Mouse (Mus musculus): Measurements from ENCODE around the gene Lipc.
"Not testable (repeated sequence)": the region's sequence is repeated elsewhere in the genome, so short reads cannot be mapped to it uniquely, and the experiment has no call there.

Gene Lipc

GRCm38 (mm10) chr9:70867381-70867780 lies 84.6 kb downstream of the Lipc start:
- DNase-seq (ENCODE audit: low read depth in 1 of 2, low spot score in 2 of 2): no peak

- no peak for DNase-seq (ENCODE audit: low read depth in 1 of 2, low spot score in 2 of 2)
These were observed 88.0 kb downstream of the Lipc start for GRCm38 (mm10) chr9:70864039-70864438.

GRCm38 (mm10) chr9:70863299-70863698 lies 88.7 kb downstream of the Lipc start:
- no peak for DNase-seq (ENCODE audit: low read depth in 1 of 2, low spot score in 2 of 2)

- DNase-seq (ENCODE audit: low read depth in 1 of 2, low spot score in 2 of 2): no peak
These were observed 92.8 kb downstream of the Lipc start for GRCm38 (mm10) chr9:70859233-70859632.

DNA sequence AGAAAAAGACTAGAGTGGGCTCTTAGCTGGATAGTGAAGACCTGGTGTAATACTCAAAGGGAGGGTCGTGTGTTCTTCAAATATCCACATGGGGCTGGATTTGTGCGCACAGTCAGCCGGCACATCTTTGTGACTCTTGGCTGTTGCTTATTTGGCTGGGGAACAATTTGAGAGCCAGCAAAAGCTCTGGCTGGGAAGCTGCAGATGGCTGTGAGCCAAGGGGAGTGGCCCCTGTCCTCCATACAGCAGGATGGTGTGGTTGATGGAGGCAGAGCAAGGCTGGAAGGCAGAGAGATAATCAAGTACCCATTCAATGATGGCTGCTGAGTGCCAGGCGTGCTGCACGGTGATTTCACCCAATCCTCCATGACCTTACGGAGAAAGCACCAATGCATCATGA lies 96.2 kb downstream of the Lipc start:
- DNase-seq (ENCODE audit: low read depth in 1 of 2, low spot score in 2 of 2): no peak

DNA sequence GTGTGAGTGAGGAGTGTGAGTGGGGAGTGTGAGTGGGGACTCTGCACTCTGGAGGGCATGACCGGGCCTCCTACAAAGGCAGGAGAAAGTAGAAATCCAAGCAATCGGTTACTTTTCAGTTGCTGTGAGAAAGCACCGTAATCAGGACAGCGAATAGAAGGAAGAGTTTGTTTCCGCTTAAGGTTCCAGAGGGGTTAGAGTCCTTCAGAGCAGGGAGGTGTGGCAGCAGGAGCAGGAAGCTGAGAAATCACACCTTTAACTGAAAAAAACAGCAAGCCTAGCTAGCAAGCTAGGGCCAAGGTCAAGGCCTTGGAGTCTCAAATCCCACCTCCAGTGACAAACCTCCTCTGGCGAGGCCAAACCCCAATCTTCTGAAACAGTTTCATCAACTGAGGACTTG lies 97.1 kb downstream of the Lipc start:
- no peak for DNase-seq (ENCODE audit: low read depth in 1 of 2, low spot score in 2 of 2)

- not testable (repeated sequence) for DNase-seq (ENCODE audit: low read depth in 1 of 2, low spot score in 2 of 2)
These were observed 98.9 kb downstream of the Lipc start for GRCm38 (mm10) chr9:70853081-70853480.

DNA sequence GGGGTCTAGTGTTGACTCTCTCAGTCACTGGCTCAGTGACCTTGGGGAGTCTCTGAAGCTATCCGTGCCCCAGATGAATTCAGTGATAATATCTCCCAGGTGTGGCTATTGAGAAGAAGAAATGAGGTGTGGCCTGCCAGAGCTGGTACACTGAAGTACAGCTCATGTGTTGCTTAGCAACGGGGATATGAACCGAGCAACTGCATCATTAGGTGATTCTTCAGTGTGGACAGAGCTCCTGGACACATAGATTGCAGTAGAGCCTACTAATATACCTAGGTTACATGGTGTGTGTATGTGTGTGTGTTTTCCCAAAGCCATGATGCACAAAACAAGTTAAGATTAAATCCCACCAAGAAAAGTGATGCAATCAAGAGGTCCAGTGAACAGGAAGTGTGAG lies 100.5 kb downstream of the Lipc start:
- DNase-seq (ENCODE audit: low read depth in 1 of 2, low spot score in 2 of 2): no peak

GRCm38 (mm10) chr9:70848135-70848770 lies 103.8 kb downstream of the Lipc start:
- no peak for DNase-seq (ENCODE audit: low read depth in 1 of 2, low spot score in 2 of 2)

GRCm38 (mm10) chr9:70847627-70848051 lies 104.4 kb downstream of the Lipc start:
- no peak for DNase-seq (ENCODE audit: low read depth in 1 of 2, low spot score in 2 of 2)

DNA sequence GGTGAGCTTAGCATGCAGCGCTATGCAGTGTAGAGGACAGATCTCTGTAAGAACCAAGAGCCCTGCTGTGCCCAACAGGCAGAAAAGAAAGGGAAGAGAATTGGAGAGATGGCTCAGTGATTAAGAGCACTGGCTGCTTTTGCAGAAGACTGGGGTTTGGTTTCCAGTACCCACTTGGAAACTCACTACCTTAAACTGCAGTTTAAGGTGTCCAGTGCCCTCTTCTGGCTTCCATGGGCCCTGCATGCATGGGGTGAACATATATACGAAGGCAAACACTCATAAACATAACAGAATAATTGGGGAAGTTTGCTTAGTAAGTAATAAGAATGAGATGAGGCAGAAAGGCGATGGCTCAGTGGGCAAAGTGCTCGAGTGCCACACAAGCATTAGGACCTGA lies 108.8 kb downstream of the Lipc start:
- DNase-seq (ENCODE audit: low read depth in 1 of 2, low spot score in 2 of 2): no peak

GRCm38 (mm10) chr9:70842300-70842941 lies 109.6 kb downstream of the Lipc start:
- peak in 1 of 2 experiments; percentile 40 for DNase-seq (ENCODE audit: low read depth in 1 of 2, low spot score in 2 of 2)

DNA sequence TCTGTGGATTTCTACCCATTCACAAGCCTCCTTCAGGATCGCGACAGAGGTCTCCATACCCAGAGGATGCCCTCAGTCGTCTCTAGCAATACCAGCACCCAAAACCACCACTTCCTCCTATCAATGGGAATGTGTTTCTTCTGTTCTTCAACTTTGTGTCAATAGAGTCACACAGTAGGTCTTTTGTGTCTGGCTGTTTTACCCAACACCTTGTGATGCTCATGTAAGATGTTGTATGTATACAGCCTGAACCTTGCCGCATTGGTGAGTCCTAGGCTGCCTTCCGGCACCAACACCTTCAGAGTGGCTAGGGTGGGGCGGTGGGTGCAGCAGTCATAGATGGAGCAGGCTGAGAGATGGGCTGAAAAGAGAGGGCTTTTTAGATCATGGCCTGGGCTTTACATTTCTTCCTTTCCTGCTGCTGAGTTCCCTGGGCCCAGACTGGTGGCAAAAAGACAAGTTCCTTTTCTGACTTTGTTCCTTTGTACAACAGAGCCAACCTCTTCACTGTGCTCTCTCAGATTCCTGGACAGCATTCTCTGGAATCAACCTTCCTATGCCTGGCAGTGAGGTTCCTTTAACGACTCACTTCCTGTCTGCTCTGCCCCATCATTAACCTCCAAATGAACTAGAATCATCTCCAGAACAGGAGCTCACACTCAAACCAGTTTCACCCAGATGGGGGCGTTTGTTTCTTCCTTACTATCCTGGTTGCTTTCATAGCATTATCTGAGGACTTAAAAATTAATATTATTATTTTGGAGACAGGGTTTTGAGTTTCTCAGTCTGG lies 110.4 kb downstream of the Lipc start:
- DNase-seq (ENCODE audit: low read depth in 1 of 2, low spot score in 2 of 2): no peak

DNA sequence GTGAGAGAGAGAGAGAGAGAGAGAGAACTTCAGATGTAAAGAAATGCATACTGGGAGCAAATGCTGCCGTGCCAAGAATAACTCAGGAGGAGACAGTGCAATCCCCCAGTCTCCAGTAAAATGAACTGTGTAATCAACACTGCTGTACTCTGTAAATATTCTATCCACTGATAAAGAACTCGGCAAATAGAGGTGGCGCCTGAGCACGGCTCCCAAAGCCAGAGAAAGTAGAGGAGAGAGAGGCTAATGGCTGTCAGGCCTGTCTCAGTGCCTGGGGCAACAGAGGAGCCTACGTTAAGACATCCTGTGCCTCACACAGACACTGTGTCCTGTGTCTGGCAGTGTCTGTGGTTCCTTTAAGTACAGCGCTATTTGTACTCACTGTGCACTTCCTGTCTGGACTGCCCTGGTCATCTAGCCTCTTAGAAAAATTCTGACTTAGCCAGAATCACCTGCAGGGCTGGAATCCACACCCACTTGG lies 111.1 kb downstream of the Lipc start:
- DNase-seq (ENCODE audit: low read depth in 1 of 2, low spot score in 2 of 2): no peak

GRCm38 (mm10) chr9:70838132-70838911 lies 113.7 kb downstream of the Lipc start:
- DNase-seq (ENCODE audit: low read depth in 1 of 2, low spot score in 2 of 2): peak; percentile 78 to 90

- peak; percentile 85 to 93 for DNase-seq (ENCODE audit: low read depth in 1 of 2, low spot score in 2 of 2)
These were observed 117.3 kb downstream of the Lipc start for GRCm38 (mm10) chr9:70834730-70835154.

GRCm38 (mm10) chr9:70834217-70834616 lies 117.8 kb downstream of the Lipc start:
- DNase-seq (ENCODE audit: low read depth in 1 of 2, low spot score in 2 of 2): no peak

DNA sequence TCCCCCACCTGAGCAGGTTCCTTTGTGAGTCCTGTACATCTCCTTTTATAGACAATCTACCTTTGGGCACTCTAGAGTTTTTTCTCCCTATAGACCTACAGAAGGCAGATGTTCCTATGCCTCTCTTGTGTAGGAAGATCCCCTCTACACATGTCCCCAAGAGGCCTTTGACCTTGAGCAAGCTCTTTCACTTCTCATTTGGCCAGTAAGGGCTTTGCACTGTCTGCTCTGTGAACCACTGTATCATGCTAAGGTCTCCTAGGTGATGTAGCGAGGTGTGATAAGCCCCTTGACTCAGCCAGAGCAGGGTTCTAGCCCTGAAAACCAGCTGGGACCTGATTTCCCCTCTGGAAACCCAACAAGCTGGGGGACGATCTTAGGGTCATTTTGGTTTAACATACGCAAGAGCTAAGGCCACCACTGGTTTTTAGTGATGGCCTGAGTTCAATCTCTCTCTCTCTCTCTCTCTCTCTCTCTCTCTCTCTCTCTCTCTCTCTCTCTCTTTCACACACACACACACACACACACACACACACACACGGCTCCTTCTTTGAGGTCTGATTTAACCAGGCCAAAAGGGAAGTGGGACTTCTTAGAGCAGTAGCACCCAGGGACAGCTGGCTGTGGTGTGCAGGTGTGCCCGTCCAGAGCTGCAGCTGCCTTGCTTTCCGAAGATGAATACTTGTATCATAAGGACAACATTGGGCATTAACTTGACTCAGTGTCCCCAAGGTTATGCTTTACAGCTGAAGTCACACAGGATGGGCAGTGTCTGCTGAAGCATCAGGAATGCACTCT lies 118.7 kb downstream of the Lipc start:
- DNase-seq (ENCODE audit: low read depth in 1 of 2, low spot score in 2 of 2): no peak

DNA sequence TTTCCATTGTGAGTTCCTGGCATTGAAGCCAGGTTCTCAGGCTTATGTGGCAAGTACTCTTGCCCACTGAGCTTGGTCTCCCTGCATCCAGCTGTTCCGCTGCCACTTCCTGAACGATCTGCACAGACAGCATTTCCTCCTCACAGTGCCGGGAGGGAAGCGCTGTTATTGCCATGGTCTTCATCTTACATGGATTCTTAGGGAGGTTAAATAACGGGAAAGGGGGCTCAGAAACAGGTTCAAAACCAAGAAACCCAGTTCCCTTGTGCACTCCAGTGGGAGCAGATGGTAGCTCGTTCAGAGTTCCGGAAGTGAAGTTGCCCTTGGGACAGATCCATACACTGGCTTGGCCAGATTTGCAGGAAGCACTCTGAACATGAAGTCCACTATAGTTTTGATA lies 119.8 kb downstream of the Lipc start:
- DNase-seq (ENCODE audit: low read depth in 1 of 2, low spot score in 2 of 2): no peak

GRCm38 (mm10) chr9:70830844-70831529 lies 121.0 kb downstream of the Lipc start:
- no peak for DNase-seq (ENCODE audit: low read depth in 1 of 2, low spot score in 2 of 2)

All from monocyte, adult 2 months (primary cell).